Mouse (Mus musculus) intestine, postnatal 0 days (tissue): ENCODE data around the gene Gkn3. TPM values are rescaled to one million over a fixed set of nuclear protein-coding genes. Genes with fewer than 3 reads are reported as not detected.

Source experiments
- ATAC-seq: fragments of 200-750 bp; cut with Nextera tagmentation; 2 replicates; pipeline ENCODE4 v1.8.0; 2017; ENCODE audit warnings: mild to moderate bottlenecking, moderate TSS enrichment, moderate library complexity
- H3K27ac ChIP-seq: fragments of 300-500 bp; sonication (generic); 2 replicates; pipeline ENCODE4 v1.5.1; 2014; ENCODE audit warnings: mild to moderate bottlenecking, low read depth, low read length, moderate library complexity
- H3K27me3 ChIP-seq: fragments of 300-500 bp; sonication (generic); replicated peaks from 2 replicates; pipeline ENCODE4 v1.6.1; 2014; ENCODE audit warnings: low read length, mixed read lengths; ENCODE audit not compliant: control insufficient read depth, insufficient read depth
- H3K36me3 ChIP-seq: fragments of 300-500 bp; sonication (generic); 2 replicates; pipeline ENCODE4 v1.6.1; 2014; ENCODE audit warnings: mild to moderate bottlenecking, moderate library complexity; ENCODE audit not compliant: control insufficient read depth, insufficient read depth
- H3K4me1 ChIP-seq: fragments of 300-500 bp; sonication (generic); replicated peaks from 2 replicates; pipeline ENCODE4 v1.6.1; 2014; ENCODE audit warnings: antibody characterized with exemption, low read length, mixed read lengths; ENCODE audit not compliant: control insufficient read depth, insufficient read depth
- H3K4me2 ChIP-seq: fragments of 300-500 bp; sonication (generic); replicated peaks from 2 replicates; pipeline ENCODE4 v1.6.1; 2014; ENCODE audit warnings: low read depth, mild to moderate bottlenecking, moderate library complexity
- H3K4me3 ChIP-seq: fragments of 300-500 bp; sonication (generic); 2 replicates; pipeline ENCODE4 v1.5.1; 2014; ENCODE audit warnings: low read depth, low read length
- H3K9ac ChIP-seq: fragments of 300-500 bp; sonication (generic); 2 replicates; pipeline ENCODE4 v1.6.1; 2014; ENCODE audit warnings: mild to moderate bottlenecking, low read depth, low read length
- H3K9me3 ChIP-seq: fragments of 300-500 bp; sonication (generic); 2 replicates; pipeline ENCODE4 v1.6.1; 2016; ENCODE audit warnings: mixed run types; ENCODE audit not compliant: control insufficient read depth
- CTCF ChIP-seq: sonication (generic); IDR thresholded peaks from 2 replicates; pipeline ENCODE4 v1.5.1; 2016; ENCODE audit warnings: low read depth, mild to moderate bottlenecking, control low read depth, antibody characterized with exemption, moderate library complexity
- WGBS: fragments of 180-500 bp; shearing (Covaris S2); extraction: QIAGEN DNeasy Blood & Tissue Kit; methylation state at CpG from one replicate; pipeline ENCODE4 v1.1.7; 2014; 5-methylcytosine and 5-hydroxymethylcytosine counted together
- polyA plus RNA-seq: library from polyadenylated mRNA; unstranded; fragments of >200 nt; fragmentation: Nextera tagmentation; extraction: Ambion mirVana; gene quantifications from 2 replicates; pipeline ENCODE4 v1.2.1, GENCODE M21; 2015

Gkn3 gene
- polyA plus RNA-seq, 1 experiment from 2014 or later = 36.9 TPM

DNA sequence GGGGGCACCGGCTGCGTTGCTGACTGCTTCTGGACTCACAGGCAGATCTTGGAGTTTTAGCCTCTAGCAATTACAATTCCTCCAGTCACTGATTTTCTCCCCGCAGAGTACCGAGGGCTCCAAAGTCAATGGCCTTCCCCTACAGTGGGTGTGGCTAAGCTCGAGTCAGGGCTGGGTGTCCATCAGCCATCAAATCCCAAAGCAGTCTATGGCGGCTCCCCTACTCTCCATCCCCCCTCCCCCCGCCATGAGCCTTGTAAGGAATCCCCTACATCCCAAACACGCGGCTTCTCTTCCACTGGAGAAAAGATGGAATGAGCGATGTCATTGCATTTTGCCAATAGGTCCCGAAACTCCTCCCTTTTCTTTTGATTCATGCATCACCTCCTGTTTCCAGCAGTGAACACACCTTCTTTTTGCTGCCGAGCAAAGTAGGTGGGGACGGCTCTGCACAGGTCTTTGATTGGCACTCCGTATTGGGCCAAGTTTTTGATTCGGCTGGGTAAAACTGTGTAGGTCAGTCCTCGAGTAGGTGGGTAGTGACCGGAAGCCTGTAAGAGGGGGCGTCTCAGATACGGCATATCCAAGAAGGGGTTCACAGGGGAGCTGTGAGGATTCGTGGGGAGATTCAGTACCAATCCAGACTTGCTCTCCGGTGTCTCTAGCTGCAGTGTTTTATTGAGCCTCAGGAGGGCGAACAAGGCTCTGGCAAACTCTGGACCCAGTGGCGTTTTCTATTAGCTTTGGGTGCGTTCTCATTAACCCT, 4.6 kb downstream of the Gkn3 start:
- H3K9me3 ChIP-seq = no peaks in the 10 kb centered on the region
- H3K4me1 ChIP-seq = no peaks in the 10 kb centered on the region; the same call in 1 of the 2 replicates
- no peak overlapping the region for H3K27ac ChIP-seq
- H3K27me3 ChIP-seq = peaks cover 10% of the 10 kb centered on the region; the same call in 1 of the 2 replicates
- peak overlapping the region; percentile 40; the same call in 1 of the 2 replicates for H3K9ac ChIP-seq
- peak overlapping the region; percentile 17; the same call in 1 of the 2 replicates for H3K4me3 ChIP-seq
- WGBS = 13% methylated on average over 24 of the region's 24 CpGs
- H3K4me2 ChIP-seq = peak overlapping the region; percentile 56
- H3K36me3 ChIP-seq = no peaks in the 10 kb centered on the region
- no peak for ATAC-seq
- peak; percentile 69 for TF ChIP-seq CTCF

GRCm38 (mm10) chr6:87373057-87373456, 15.7 kb downstream of the Gkn3 start, which contains the start of gene Gkn2:
Gkn2 (plus strand) TSS chr6:87373357.
- no peak within 1 kb of the TSS for H3K27ac ChIP-seq
- no peak within 1 kb of the TSS for H3K4me3 ChIP-seq
- H3K4me2 ChIP-seq = no peak within 1 kb of the TSS
- no peak for ATAC-seq
- H3K36me3 ChIP-seq = no peaks in the 10 kb centered on the region
- H3K4me1 ChIP-seq = no peaks in the 10 kb centered on the region
- H3K9ac ChIP-seq = no peak within 1 kb of the TSS
- 59% methylated on average over 9 of the region's 9 CpGs for WGBS
- H3K9me3 ChIP-seq = no peaks in the 10 kb centered on the region
- no peak for TF ChIP-seq CTCF
- H3K27me3 ChIP-seq = no peaks in the 10 kb centered on the region

GRCm38 (mm10) chr6:87369223-87369622, 19.5 kb downstream of the Gkn3 start:
- H3K4me1 ChIP-seq = no peaks in the 10 kb centered on the region
- no peak for TF ChIP-seq CTCF
- H3K4me2 ChIP-seq = no peak overlapping the region
- no peaks in the 10 kb centered on the region for H3K27me3 ChIP-seq
- WGBS = 67% methylated on average over 5 of the region's 5 CpGs
- H3K9ac ChIP-seq = no peak overlapping the region
- no peak overlapping the region for H3K27ac ChIP-seq
- no peaks in the 10 kb centered on the region for H3K36me3 ChIP-seq
- no peak for ATAC-seq
- H3K9me3 ChIP-seq = no peaks in the 10 kb centered on the region
- H3K4me3 ChIP-seq = no peak overlapping the region

GRCm38 (mm10) chr6:87354441-87354840, 34.3 kb downstream of the Gkn3 start:
- Histone ChIP-seq H3K9me3 (no peaks in the 10 kb centered on the region), H3K27ac (no peak overlapping the region), H3K4me3 (no peak overlapping the region), H3K4me1 (peaks cover 9% of the 10 kb centered on the region; the same call in 1 of the 2 replicates), H3K4me2 (no peak overlapping the region), H3K27me3 (no peaks in the 10 kb centered on the region), H3K36me3 (no peaks in the 10 kb centered on the region), H3K9ac (no peak overlapping the region)
- 35% methylated on average over 5 of the region's 5 CpGs for WGBS
- peak; percentile 77 for ATAC-seq
- no peak for TF ChIP-seq CTCF

GRCm38 (mm10) chr6:87350829-87351228, 37.9 kb downstream of the Gkn3 start, which contains the start of gene Gkn1:
Gkn1 (minus strand) TSS chr6:87350942.
- no peak within 1 kb of the TSS for H3K4me3 ChIP-seq
- H3K9ac ChIP-seq = no peak within 1 kb of the TSS
- peaks cover 9% of the 10 kb centered on the region; the same call in 1 of the 2 replicates for H3K4me1 ChIP-seq
- no peaks in the 10 kb centered on the region for H3K36me3 ChIP-seq
- no peak for TF ChIP-seq CTCF
- peak; percentile 38 for ATAC-seq
- H3K27ac ChIP-seq = no peak within 1 kb of the TSS
- no peaks in the 10 kb centered on the region for H3K9me3 ChIP-seq
- no peaks in the 10 kb centered on the region for H3K27me3 ChIP-seq
- no peak within 1 kb of the TSS for H3K4me2 ChIP-seq
- 60% methylated on average over 8 of the region's 8 CpGs for WGBS

DNA sequence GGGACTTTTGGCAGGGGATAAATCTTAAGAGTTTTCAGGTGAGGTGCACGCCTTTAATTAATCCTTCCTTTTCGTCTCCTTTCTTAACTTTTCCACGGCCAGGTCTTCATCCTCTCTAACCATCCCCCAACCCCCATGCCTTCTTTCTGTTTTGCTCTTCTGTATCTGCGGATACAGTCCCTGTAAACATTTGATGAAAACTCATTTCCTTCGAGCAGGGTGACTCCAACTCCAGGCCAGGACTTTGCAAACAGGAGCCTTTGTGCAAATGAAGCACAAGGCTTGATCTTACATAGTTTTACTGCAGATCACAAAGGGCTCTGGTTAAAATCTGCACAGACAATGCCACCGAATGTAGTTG, 52.8 kb downstream of the Gkn3 start:
- Histone ChIP-seq H3K4me2 (peak overlapping the region; percentile 79), H3K27me3 (peaks cover 18% of the 10 kb centered on the region), H3K27ac (no peak overlapping the region), H3K4me1 (no peaks in the 10 kb centered on the region), H3K9ac (no peak overlapping the region), H3K9me3 (no peaks in the 10 kb centered on the region), H3K4me3 (no peak overlapping the region; the same call in 1 of the 2 replicates), H3K36me3 (no peaks in the 10 kb centered on the region)
- no peak for ATAC-seq
- WGBS = 27% methylated on average over 6 of the region's 6 CpGs
- no peak for TF ChIP-seq CTCF
